Mouse (Mus musculus) hindbrain, embryonic 16.5 days (tissue): ENCODE data around the gene Hspa5. TPM values are rescaled to one million over a fixed set of nuclear protein-coding genes. Genes with fewer than 3 reads are reported as not detected.

ENCODE experiments used
- ATAC-seq: fragments of 200-750 bp; cut with Nextera tagmentation; 2 replicates; pipeline ENCODE4 v1.8.0; 2017; ENCODE audit warnings: moderate TSS enrichment, moderate library complexity
- H3K27ac ChIP-seq: fragments of 300-500 bp; sonication (generic); 2 replicates; pipeline ENCODE4 v1.5.1; 2014; ENCODE audit warnings: low read depth, mild to moderate bottlenecking, control low read depth, low read length, moderate library complexity
- H3K27me3 ChIP-seq: fragments of 300-500 bp; sonication (generic); replicated peaks from 2 replicates; pipeline ENCODE4 v1.6.1; 2014; ENCODE audit warnings: low read length; ENCODE audit not compliant: control insufficient read depth, insufficient read depth
- H3K36me3 ChIP-seq: fragments of 300-500 bp; sonication (generic); 2 replicates; pipeline ENCODE4 v1.6.1; 2014; ENCODE audit warnings: mild to moderate bottlenecking, low read length, moderate library complexity, mixed read lengths; ENCODE audit not compliant: control insufficient read depth, insufficient read depth
- H3K4me1 ChIP-seq: fragments of 300-500 bp; sonication (generic); 2 replicates; pipeline ENCODE4 v1.6.1; 2014; ENCODE audit warnings: low read depth, low read length; ENCODE audit not compliant: control insufficient read depth, insufficient read depth
- H3K4me2 ChIP-seq: fragments of 300-500 bp; sonication (generic); 2 replicates; pipeline ENCODE4 v1.6.1; 2014; ENCODE audit warnings: mild to moderate bottlenecking, low read length, control low read depth, moderate library complexity
- H3K4me3 ChIP-seq: fragments of 300-500 bp; sonication (generic); 2 replicates; pipeline ENCODE4 v1.5.1; 2014; ENCODE audit warnings: mild to moderate bottlenecking, low read length, control low read depth, moderate library complexity
- H3K9ac ChIP-seq: fragments of 300-500 bp; sonication (generic); 2 replicates; pipeline ENCODE4 v1.6.1; 2014; ENCODE audit warnings: low read depth, mild to moderate bottlenecking, control low read depth, low read length, moderate library complexity
- H3K9me3 ChIP-seq: fragments of 300-500 bp; sonication (generic); 2 replicates; pipeline ENCODE4 v1.6.1; 2014; ENCODE audit warnings: mild to moderate bottlenecking, low read length, moderate library complexity; ENCODE audit not compliant: control insufficient read depth
- WGBS: fragments of 180-500 bp; shearing (Covaris S2); extraction: QIAGEN DNeasy Blood & Tissue Kit; methylation state at CpG from one replicate; pipeline ENCODE4 v1.1.7; 2014; 5-methylcytosine and 5-hydroxymethylcytosine counted together
- polyA plus RNA-seq: library from polyadenylated mRNA; unstranded; fragments of >200 nt; fragmentation: Nextera tagmentation; extraction: Ambion mirVana; gene quantifications from 2 replicates; pipeline ENCODE4 v1.2.1, GENCODE M21; 2015

Gene Hspa5
- polyA plus RNA-seq, 1 experiment from 2014 or later, result 442 TPM

DNA sequence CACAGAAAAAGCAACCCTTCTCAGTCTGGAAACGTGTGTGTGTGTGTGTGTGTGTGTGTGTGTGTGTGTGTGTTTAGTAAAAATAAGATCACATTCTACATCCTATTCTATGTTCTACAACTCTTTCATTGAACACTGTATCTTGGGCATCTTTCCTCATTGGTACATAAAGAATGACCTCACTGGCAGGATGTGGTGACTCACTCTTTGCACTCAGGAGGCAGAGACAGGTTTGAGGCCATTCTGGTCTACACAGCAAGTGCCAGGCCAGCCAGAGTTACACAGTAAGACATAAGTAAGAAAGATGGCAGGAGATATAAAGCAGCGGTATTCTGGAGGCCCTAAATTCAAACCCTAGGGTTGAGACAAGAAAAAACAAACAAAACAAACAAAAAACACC, 8.9 kb upstream of the Hspa5 start:
- H3K36me3 ChIP-seq, result no peaks in the 10 kb centered on the region
- H3K4me3 ChIP-seq, result no peak overlapping the region
- no peaks in the 10 kb centered on the region for H3K9me3 ChIP-seq
- H3K9ac ChIP-seq, result no peak overlapping the region
- H3K4me1 ChIP-seq, result no peaks in the 10 kb centered on the region
- no peak overlapping the region for H3K27ac ChIP-seq
- no peak for ATAC-seq
- WGBS, result 71% methylated on average over 2 of the region's 2 CpGs
- no peaks in the 10 kb centered on the region for H3K27me3 ChIP-seq
- no peak overlapping the region for H3K4me2 ChIP-seq

DNA sequence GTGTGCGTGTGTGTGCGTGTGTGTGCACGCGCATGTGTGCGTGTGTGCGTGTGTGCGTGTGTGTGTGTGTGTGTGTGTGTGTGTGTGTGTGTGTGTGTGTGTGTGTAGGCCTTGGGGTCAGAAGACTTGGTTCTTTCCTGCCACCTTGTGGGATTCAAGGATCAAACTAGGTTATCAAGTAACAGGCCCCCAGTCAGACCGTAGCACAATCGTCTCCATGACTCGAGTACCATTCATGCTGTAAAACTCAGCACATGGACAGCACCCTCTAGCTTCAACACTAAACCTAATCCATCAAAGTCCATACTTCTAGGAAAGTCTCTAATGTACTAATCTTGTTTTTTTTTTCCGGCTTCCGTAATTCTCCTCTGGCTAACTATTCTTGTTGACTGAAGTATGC, 7.0 kb upstream of the Hspa5 start:
- H3K36me3 ChIP-seq, result no peaks in the 10 kb centered on the region
- ATAC-seq, result no peak
- no peaks in the 10 kb centered on the region for H3K4me1 ChIP-seq
- H3K9ac ChIP-seq, result no peak overlapping the region
- no peak overlapping the region for H3K27ac ChIP-seq
- WGBS, result 50% methylated on average over 12 of the region's 12 CpGs
- H3K4me3 ChIP-seq, result no peak overlapping the region
- no peaks in the 10 kb centered on the region for H3K9me3 ChIP-seq
- H3K27me3 ChIP-seq, result no peaks in the 10 kb centered on the region
- no peak overlapping the region for H3K4me2 ChIP-seq

DNA sequence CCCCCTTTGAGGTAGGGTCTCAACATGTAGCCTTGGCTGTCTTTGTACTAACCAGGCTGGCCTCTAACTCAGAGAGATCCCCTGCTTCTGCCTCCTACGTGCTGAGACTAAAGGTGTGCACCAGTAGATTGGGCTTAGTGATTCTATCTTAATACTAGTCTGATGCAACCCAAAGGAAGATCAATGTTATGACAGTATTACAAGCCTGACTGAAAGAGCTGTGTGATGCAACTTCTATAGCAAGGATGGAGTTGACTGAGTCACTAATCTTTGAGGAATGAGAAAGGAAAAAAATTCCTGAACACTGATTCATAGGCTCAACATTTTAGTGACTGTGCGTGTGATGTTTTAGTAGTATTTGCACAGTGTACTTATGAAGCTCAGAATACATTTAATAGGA, 1.7 kb upstream of the Hspa5 start:
- no peak overlapping the region for H3K27ac ChIP-seq
- no peak for ATAC-seq
- H3K36me3 ChIP-seq, result peaks cover 16% of the 10 kb centered on the region
- H3K4me3 ChIP-seq, result no peak overlapping the region
- H3K27me3 ChIP-seq, result no peaks in the 10 kb centered on the region
- H3K9me3 ChIP-seq, result no peaks in the 10 kb centered on the region
- no peak overlapping the region; the same call in 1 of the 2 replicates for H3K4me2 ChIP-seq
- peaks cover 25% of the 10 kb centered on the region for H3K4me1 ChIP-seq
- 95% methylated on average over 2 of the region's 2 CpGs for WGBS
- H3K9ac ChIP-seq, result no peak overlapping the region

DNA sequence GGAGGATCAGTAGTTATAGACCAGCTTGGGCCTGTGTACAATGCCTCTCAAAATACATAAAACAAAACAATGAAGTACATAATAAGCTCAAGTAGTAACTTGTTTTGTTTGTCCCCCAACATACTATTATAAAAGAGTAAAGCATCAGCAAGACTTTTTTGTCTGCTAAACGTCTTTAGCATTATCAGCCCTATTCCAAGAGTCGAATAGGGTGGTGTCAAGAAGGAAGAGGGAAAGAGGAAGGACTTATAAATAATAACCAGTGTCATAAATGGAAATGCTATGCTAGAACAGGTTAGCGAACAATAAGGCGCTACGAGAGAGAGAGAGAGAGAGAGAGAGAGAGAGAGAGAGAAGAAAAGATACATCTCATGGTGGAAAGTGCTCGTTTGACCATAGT, 819 bp upstream of the Hspa5 start:
- Histone ChIP-seq H3K4me2 (peak overlapping the region; percentile 75), H3K9me3 (no peaks in the 10 kb centered on the region), H3K4me3 (peak overlapping the region; percentile 61), H3K27me3 (no peaks in the 10 kb centered on the region), H3K27ac (peak overlapping the region; percentile 89), H3K36me3 (peaks cover 24% of the 10 kb centered on the region), H3K9ac (peak overlapping the region; percentile 96), H3K4me1 (peaks cover 33% of the 10 kb centered on the region)
- 6% methylated on average over 6 of the region's 6 CpGs for WGBS
- ATAC-seq, result no peak

DNA sequence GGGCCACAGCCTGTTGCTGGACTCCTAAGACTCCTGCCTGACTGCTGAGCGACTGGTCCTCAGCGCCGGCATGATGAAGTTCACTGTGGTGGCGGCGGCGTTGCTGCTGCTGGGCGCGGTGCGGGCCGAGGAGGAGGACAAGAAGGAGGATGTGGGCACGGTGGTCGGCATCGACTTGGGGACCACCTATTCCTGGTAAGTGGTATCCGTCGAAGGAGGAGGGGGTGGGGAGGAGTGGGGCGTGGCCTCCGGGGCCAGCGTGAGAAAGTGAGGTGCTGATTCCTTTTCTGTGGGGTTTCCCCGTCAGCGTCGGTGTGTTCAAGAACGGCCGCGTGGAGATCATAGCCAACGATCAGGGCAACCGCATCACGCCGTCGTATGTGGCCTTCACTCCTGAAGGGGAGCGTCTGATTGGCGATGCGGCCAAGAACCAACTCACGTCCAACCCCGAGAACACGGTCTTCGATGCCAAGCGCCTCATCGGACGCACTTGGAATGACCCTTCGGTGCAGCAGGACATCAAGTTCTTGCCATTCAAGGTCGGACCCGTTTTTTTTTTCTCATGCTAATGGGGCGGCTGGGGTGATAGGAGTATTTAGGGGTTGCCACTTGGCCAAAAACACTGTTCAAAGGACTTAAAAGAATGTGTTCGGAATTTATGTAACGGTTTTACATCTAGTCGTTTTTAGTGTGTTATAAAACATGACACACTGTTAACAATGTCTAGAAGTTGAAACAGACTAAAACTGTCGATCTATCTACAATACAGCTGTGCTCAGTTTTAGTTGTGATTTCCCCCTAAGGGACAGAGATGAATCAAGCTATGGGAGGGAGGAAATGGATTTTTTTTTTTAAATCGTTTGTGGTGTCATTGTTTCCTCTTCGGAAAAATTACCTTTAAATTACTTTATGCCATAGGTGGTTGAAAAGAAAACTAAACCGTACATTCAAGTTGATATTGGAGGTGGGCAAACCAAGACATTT, 774 bp downstream of the Hspa5 start:
- Histone ChIP-seq H3K27ac (peak overlapping the region; percentile 83), H3K9me3 (no peaks in the 10 kb centered on the region)
- ATAC-seq, result no peak

DNA sequence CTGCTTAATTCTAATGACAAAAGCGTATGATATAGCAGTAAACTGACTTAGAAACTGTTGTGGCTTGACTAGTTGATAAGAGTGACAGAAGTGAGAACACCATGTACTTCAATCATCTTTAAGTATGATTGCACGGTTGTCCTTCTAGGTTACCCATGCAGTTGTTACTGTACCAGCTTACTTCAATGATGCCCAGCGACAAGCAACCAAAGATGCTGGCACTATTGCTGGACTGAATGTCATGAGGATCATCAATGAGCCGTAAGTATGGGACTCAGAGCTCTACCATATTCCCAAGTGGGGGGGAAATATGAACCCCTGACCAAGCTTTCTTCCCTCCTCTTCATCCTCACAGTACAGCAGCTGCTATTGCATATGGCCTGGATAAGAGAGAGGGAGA, 1.9 kb downstream of the Hspa5 start:
- 92% methylated on average over 4 of the region's 4 CpGs for WGBS
- H3K27ac ChIP-seq, result no peak overlapping the region
- H3K4me3 ChIP-seq, result peak overlapping the region; percentile 61
- H3K9me3 ChIP-seq, result no peaks in the 10 kb centered on the region
- peak overlapping the region; percentile 72 for H3K4me2 ChIP-seq
- no peak overlapping the region for H3K9ac ChIP-seq
- no peaks in the 10 kb centered on the region for H3K27me3 ChIP-seq
- ATAC-seq, result no peak
- peaks cover 51% of the 10 kb centered on the region for H3K4me1 ChIP-seq
- peaks cover 38% of the 10 kb centered on the region for H3K36me3 ChIP-seq

More for the DNA sequence above, 774 bp downstream of the Hspa5 start:
- Histone ChIP-seq H3K27me3 (no peaks in the 10 kb centered on the region), H3K36me3 (peaks cover 34% of the 10 kb centered on the region), H3K9ac (peak overlapping the region; percentile 77), H3K4me1 (peaks cover 47% of the 10 kb centered on the region), H3K4me2 (peak overlapping the region; percentile 72), H3K4me3 (peak overlapping the region; percentile 61)
- WGBS, result 4% methylated on average over 50 of the region's 50 CpGs

DNA sequence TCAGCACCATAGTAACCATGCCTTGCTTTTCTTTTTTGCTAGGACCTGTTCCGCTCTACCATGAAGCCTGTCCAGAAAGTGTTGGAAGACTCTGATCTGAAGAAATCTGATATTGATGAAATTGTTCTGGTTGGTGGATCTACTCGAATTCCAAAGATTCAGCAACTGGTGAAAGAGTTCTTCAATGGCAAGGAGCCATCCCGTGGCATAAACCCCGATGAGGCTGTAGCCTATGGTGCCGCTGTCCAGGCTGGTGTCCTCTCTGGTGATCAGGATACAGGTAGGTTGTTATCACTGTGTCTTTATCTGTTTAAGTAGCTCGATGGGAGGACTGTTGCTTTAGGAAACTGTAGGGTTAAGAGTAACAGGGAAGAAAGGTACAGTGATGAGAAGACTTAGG, 2.7 kb downstream of the Hspa5 start:
- Histone ChIP-seq H3K36me3 (peaks cover 41% of the 10 kb centered on the region), H3K4me2 (peak overlapping the region; percentile 72), H3K4me3 (no peak overlapping the region), H3K27ac (no peak overlapping the region), H3K27me3 (no peaks in the 10 kb centered on the region), H3K9ac (no peak overlapping the region), H3K4me1 (peaks cover 51% of the 10 kb centered on the region), H3K9me3 (no peaks in the 10 kb centered on the region)
- WGBS, result 88% methylated on average over 6 of the region's 6 CpGs
- ATAC-seq, result no peak

DNA sequence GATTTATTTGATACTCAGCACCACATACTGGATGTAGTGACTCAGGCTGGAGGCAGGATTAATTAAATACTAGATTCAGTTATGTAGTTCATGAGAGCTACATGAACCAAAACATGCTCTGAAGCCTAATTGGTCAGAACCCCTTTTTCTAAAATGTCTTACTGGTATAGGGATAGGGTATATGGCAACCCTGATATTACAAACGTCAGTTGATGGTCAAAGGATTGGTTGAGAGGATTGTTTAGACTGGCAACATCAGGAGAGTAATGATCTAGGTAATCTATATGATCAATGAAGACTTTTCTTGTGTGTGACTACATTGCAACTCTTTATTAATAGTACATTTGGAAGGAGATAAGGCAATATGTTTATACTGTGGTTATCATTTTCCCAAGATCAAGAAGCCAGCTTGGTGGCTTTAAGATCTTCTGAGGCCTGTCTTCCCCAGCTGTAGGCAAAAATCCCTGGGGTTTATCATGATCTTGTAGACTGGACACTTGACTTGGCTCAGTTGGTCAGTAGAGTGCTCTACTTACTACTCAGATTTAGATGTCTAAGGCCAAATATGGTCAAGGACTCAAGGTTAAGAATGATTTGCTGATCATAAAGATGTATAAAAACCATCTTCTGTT, 5.6 kb downstream of the Hspa5 start:
- Histone ChIP-seq H3K9ac (no peak overlapping the region), H3K4me2 (peak overlapping the region; percentile 19; the same call in 1 of the 2 replicates), H3K4me1 (peaks cover 47% of the 10 kb centered on the region), H3K9me3 (no peaks in the 10 kb centered on the region), H3K36me3 (peaks cover 41% of the 10 kb centered on the region), H3K4me3 (no peak overlapping the region), H3K27me3 (no peaks in the 10 kb centered on the region), H3K27ac (no peak overlapping the region)
- ATAC-seq, result no peak
- WGBS, result 77% methylated on average over 1 of the region's 1 CpGs
